In the genomic region with DNA sequence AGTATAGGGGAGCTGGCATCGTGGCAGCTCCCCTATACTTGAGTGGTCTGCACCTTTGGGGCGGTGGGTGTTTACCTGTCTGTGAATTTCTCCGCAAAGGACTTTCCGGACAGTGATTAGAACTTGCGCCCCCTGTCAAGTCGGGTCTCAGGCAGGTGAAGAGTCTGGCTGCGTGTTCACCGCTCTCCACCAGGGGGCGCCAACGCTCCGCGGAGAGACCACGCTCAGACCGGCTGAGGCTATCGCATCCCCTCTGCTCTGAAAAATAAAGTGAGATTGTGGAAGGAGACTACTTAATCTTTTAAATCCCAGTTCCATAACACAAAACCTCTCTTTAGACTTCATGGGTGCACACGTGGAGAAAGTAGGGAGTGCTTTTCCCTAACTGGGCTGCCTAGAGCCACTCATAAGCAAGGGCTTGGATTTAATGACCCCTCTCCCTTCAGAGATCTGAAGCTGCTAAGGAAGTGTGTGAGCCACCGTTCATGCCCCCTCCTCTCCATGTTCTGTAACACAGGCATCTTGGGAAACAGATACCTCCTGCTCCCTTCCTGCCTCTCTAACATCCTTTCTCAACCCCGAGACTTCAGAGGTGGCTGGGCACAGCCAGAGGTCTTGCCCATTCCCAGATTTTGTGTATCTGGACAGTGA, we compare ENCODE assay signal across 9 mouse cellular contexts. TPM values are rescaled to one million over a fixed set of nuclear protein-coding genes. Genes with fewer than 3 reads are reported as not detected.
DNase-seq lines count a peak whose midpoint lies in the region; ATAC-seq lines count a peak whose summit lies in the region.
"Had no signal": no experiment of that assay in that cellular context is flagged by ENCODE, and none has a peak within 500 bp of the region (broad histone marks: within the 10 kb centered on the region; RNA-seq: fewer than 3 reads in every experiment).

No protein-coding gene starts in this region.

- DNase-seq in heart, adult 11 months: peak; percentile 90
- peak; percentile 92 to 93 for DNase-seq in cerebellum, postnatal 4 days (ENCODE audit: low spot score in 2 of 2)
- peak; percentile 90 for DNase-seq in gastrocnemius, postnatal 10 days
- peak; percentile 72 to 75 for DNase-seq in left cerebral cortex, postnatal 36 days (ENCODE audit: low spot score in 2 of 2)
- DNase-seq in spleen, postnatal 36 days (ENCODE audit: low spot score in 2 of 2): peak; percentile 52 to 57

- peaks cover 30% of the 10 kb centered on the region for H3K27me3 ChIP-seq in heart, embryonic 12.5 days (replicated peaks)
- no peaks in the 10 kb centered on the region for H3K27me3 ChIP-seq in intestine, embryonic 15.5 days (replicated peaks)

- H3K4me2 ChIP-seq in heart, embryonic 12.5 days: no peak overlapping the region
- H3K4me2 ChIP-seq in intestine, embryonic 15.5 days (replicated peaks): no peak overlapping the region
- H3K4me2 ChIP-seq: stomach, embryonic 15.5 days had no signal

- no peak overlapping the region for H3K9ac ChIP-seq in heart, embryonic 12.5 days
- H3K9ac ChIP-seq in intestine, embryonic 15.5 days: no peak overlapping the region
- H3K9ac ChIP-seq: stomach, embryonic 15.5 days had no signal

- intact Hi-C loops in left cerebral cortex, postnatal 36 days (cut with DNase I): loop anchor here (5.0 kb wide), 3 partner anchors 302 to 737 kb away; no protein-coding TSS in a partner anchor

- H3K27ac ChIP-seq in heart, embryonic 12.5 days (ENCODE audit: poor library complexity, severe bottlenecking): no peak overlapping the region
- no peak overlapping the region for H3K27ac ChIP-seq in intestine, embryonic 15.5 days
- H3K27ac ChIP-seq: stomach, embryonic 15.5 days had no signal

- H3K4me1 ChIP-seq in heart, embryonic 12.5 days (replicated peaks): peaks cover 17% of the 10 kb centered on the region
- H3K4me1 ChIP-seq in intestine, embryonic 15.5 days (replicated peaks): peaks cover 26% of the 10 kb centered on the region

- no peaks in the 10 kb centered on the region for H3K36me3 ChIP-seq in heart, embryonic 12.5 days
- H3K36me3 ChIP-seq in intestine, embryonic 15.5 days: no peaks in the 10 kb centered on the region
- H3K36me3 ChIP-seq: stomach, embryonic 15.5 days had no signal

- H3K4me3 ChIP-seq in heart, embryonic 12.5 days: no peak overlapping the region
- no peak overlapping the region for H3K4me3 ChIP-seq in intestine, embryonic 15.5 days (replicated peaks)
- H3K4me3 ChIP-seq: stomach, embryonic 15.5 days had no signal

- H3K9me3 ChIP-seq in heart, embryonic 12.5 days (replicated peaks): no peaks in the 10 kb centered on the region
- H3K9me3 ChIP-seq in intestine, embryonic 15.5 days: no peaks in the 10 kb centered on the region
- H3K9me3 ChIP-seq: stomach, embryonic 15.5 days had no signal

- no peak for ATAC-seq in heart, embryonic 12.5 days (ENCODE audit: insufficient number of reproducible peaks, low FRiP score)
- ATAC-seq in intestine, embryonic 15.5 days: peak; percentile 37; the same call in 1 of the 2 replicates
- ATAC-seq in monocyte, adult 5-6 weeks (replicated peaks; ENCODE audit: insufficient number of reproducible peaks, low FRiP score, low TSS enrichment, poor library complexity, severe bottlenecking): peak; percentile 59; the same call in 1 of the 2 replicates

- 5% methylated on average over 18 of the region's 18 CpGs for WGBS in heart, embryonic 12.5 days
- 7% methylated on average over 18 of the region's 18 CpGs for WGBS in intestine, embryonic 15.5 days

RNA-seq across cellular contexts. Expression of a gene that starts 34.1 kb away (rescaled TPM):
- polyA plus RNA-seq in heart, embryonic 12.5 days (2016; fragmentation: Nextera tagmentation; extraction: Ambion mirVana): 35.9 and 37.0 TPM in 2 replicates
- 10 to 100 TPM; 25.9 to 34.6 TPM for total RNA-seq in gastrocnemius, postnatal 10 days (2021)
- 39.2 and 40.9 TPM in 2 replicates for polyA plus RNA-seq in intestine, embryonic 15.5 days (2015; fragmentation: Nextera tagmentation; extraction: Ambion mirVana)
- total RNA-seq in left cerebral cortex, postnatal 36 days (2021): 100 to 1,000 TPM in 1 of 2 experiments, 10 to 100 TPM in 1; 90.4 to 113 TPM
- total RNA-seq in monocyte, adult 5-6 weeks (2017): 8.2 to 31.0 TPM (median 23.0 TPM) in 3 replicates

RNA-seq across cellular contexts. Expression of a gene that starts 45.3 kb away (rescaled TPM):
- polyA plus RNA-seq in heart, embryonic 12.5 days (2016; fragmentation: Nextera tagmentation; extraction: Ambion mirVana): 169 and 173 TPM in 2 replicates
- total RNA-seq in gastrocnemius, postnatal 10 days (2021): 10 to 100 TPM; 11.3 to 14.3 TPM
- 428 and 457 TPM in 2 replicates for polyA plus RNA-seq in intestine, embryonic 15.5 days (2015; fragmentation: Nextera tagmentation; extraction: Ambion mirVana)
- total RNA-seq in left cerebral cortex, postnatal 36 days (2021): 100 to 1,000 TPM; 188 to 255 TPM
- total RNA-seq in monocyte, adult 5-6 weeks (2017): 0.85 to 2.6 TPM in 2 of 3 replicates, not detected in the other

Comparison
In these comparisons a context has a peak if more than half of its experiments do, and no peak if none do; other contexts are left out.
1. RNA of a gene that starts 45.3 kb away (total RNA-seq): 188 to 255 TPM in left cerebral cortex, postnatal 36 days; 11.3 to 14.3 TPM in gastrocnemius, postnatal 10 days and 0.85 to 2.6 TPM in monocyte, adult 5-6 weeks; every median in the first group is over 10 times any median in the second.
2. Peak in every context shown above with its lines, with median percentiles within 50 percentile points of each other: DNase-seq.